In genomic region chr4:134342213-134342779, GRCm38 (mm10) we compare ENCODE assay signal across 19 mouse cellular contexts. TPM values are rescaled to one million over a fixed set of nuclear protein-coding genes. Genes with fewer than 3 reads are reported as not detected.
DNase-seq lines count a peak whose midpoint lies in the region; ATAC-seq lines count a peak whose summit lies in the region.
"Had no signal": no experiment of that assay in that cellular context is flagged by ENCODE, and none has a peak within 500 bp of the region (broad histone marks: within the 10 kb centered on the region; RNA-seq: fewer than 3 reads in every experiment).

No protein-coding gene starts in this region.

- H3K9ac ChIP-seq in midbrain, embryonic 11.5 days (ENCODE audit: low read length) = no peak overlapping the region
- H3K9ac ChIP-seq in midbrain, embryonic 15.5 days = no peak overlapping the region
- H3K9ac ChIP-seq in stomach, embryonic 16.5 days (ENCODE audit: low read length) = no peak overlapping the region; the same call in 1 of the 2 replicates

- H3K4me3 ChIP-seq in midbrain, embryonic 11.5 days (ENCODE audit: low read depth, low read length) = no peak overlapping the region
- no peak overlapping the region for H3K4me3 ChIP-seq in midbrain, embryonic 15.5 days
- H3K4me3 ChIP-seq in stomach, embryonic 16.5 days (replicated peaks; ENCODE audit: low read length) = peak overlapping the region; percentile 37; the same call in 1 of the 2 replicates

- H3K9me3 ChIP-seq in midbrain, embryonic 11.5 days (ENCODE audit: control insufficient read depth, low read length) = no peaks in the 10 kb centered on the region
- no peaks in the 10 kb centered on the region for H3K9me3 ChIP-seq in midbrain, embryonic 15.5 days
- H3K9me3 ChIP-seq in stomach, embryonic 16.5 days (replicated peaks; ENCODE audit: control insufficient read depth, low read length) = no peaks in the 10 kb centered on the region
- H3K9me3 ChIP-seq: midbrain, embryonic 13.5 days had no signal

- peaks cover 33% of the 10 kb centered on the region for H3K27me3 ChIP-seq in midbrain, embryonic 11.5 days (ENCODE audit: control insufficient read depth, insufficient read depth, low read length)
- peaks cover 45% of the 10 kb centered on the region for H3K27me3 ChIP-seq in midbrain, embryonic 15.5 days (replicated peaks)
- H3K27me3 ChIP-seq in stomach, embryonic 16.5 days (ENCODE audit: control insufficient read depth, insufficient read depth, low read length) = peaks cover 36% of the 10 kb centered on the region

- H3K4me1 ChIP-seq in midbrain, embryonic 11.5 days (ENCODE audit: control insufficient read depth, insufficient read depth, low read length) = peaks cover 7% of the 10 kb centered on the region
- H3K4me1 ChIP-seq in midbrain, embryonic 15.5 days = peaks cover 8% of the 10 kb centered on the region
- peaks cover 10% of the 10 kb centered on the region; the same call in 1 of the 2 replicates for H3K4me1 ChIP-seq in stomach, embryonic 16.5 days (ENCODE audit: control insufficient read depth, insufficient read depth, low read length)

- H3K4me2 ChIP-seq in midbrain, embryonic 11.5 days = no peak overlapping the region
- no peak overlapping the region for H3K4me2 ChIP-seq in midbrain, embryonic 15.5 days
- H3K4me2 ChIP-seq in stomach, embryonic 16.5 days (ENCODE audit: low read depth, low read length) = no peak overlapping the region

- ATAC-seq in midbrain, embryonic 11.5 days (ENCODE audit: low FRiP score) = no peak
- ATAC-seq in midbrain, embryonic 15.5 days (replicated peaks) = no peak
- peak; percentile 22 for ATAC-seq in granulocyte monocyte progenitor cell, adult 5-6 weeks (replicated peaks; ENCODE audit: poor library complexity, severe bottlenecking)
- no peak for ATAC-seq in stomach, embryonic 16.5 days (ENCODE audit: insufficient read depth, low FRiP score)
- ATAC-seq: forebrain, embryonic 16.5 days; midbrain, embryonic 13.5 days had no signal

- 49% methylated on average over 11 of the region's 11 CpGs for WGBS in midbrain, embryonic 11.5 days
- WGBS in midbrain, embryonic 15.5 days = 38% methylated on average over 11 of the region's 11 CpGs
- 39% methylated on average over 11 of the region's 11 CpGs for WGBS in stomach, embryonic 16.5 days

- H3K27ac ChIP-seq in midbrain, embryonic 11.5 days (ENCODE audit: low read depth, low read length) = no peak overlapping the region
- H3K27ac ChIP-seq in midbrain, embryonic 15.5 days = no peak overlapping the region
- H3K27ac ChIP-seq in stomach, embryonic 16.5 days (ENCODE audit: low read length) = no peak overlapping the region
- H3K27ac ChIP-seq: hindbrain, embryonic 10.5 days; layer of hippocampus, adult 2 months; midbrain, embryonic 13.5 days had no signal

- no peaks in the 10 kb centered on the region for H3K36me3 ChIP-seq in midbrain, embryonic 11.5 days (ENCODE audit: control insufficient read depth, insufficient read depth, low read length)
- no peaks in the 10 kb centered on the region for H3K36me3 ChIP-seq in midbrain, embryonic 15.5 days (replicated peaks)
- no peaks in the 10 kb centered on the region for H3K36me3 ChIP-seq in stomach, embryonic 16.5 days (ENCODE audit: control insufficient read depth, insufficient read depth, low read length)
- H3K36me3 ChIP-seq: hindbrain, embryonic 10.5 days; midbrain, embryonic 13.5 days had no signal

- DNase-seq in embryo, embryonic 10.5 days (ENCODE audit: low spot score) = peak; percentile 14
- no peak for DNase-seq in embryo, embryonic 10 days (ENCODE audit: low spot score)
- peak; percentile 86 for DNase-seq in midbrain, embryonic 11.5 days (ENCODE audit: low spot score, missing footprints)
- DNase-seq in right cerebral cortex, postnatal 10 days (ENCODE audit: low spot score in 2 of 2) = no peak
- DNase-seq in layer of hippocampus, adult 11-12 months (ENCODE audit: low spot score) = no peak
- DNase-seq: adrenal gland, adult 2 months; cerebellum, adult 11 months; gastrocnemius, postnatal 10 days; liver; lung, adult 18-20 months; lung, postnatal 4 days; thymus, adult 2 months had no signal

RNA-seq across cellular contexts. Expression of gene Slc30a2, which starts 0.7 kb away (rescaled TPM):
- not detected in 2 replicates for polyA plus RNA-seq in midbrain, embryonic 11.5 days (2014; fragmentation: Nextera tagmentation; extraction: Ambion mirVana)
- 0.22 and 0.23 TPM in 2 replicates for polyA plus RNA-seq in midbrain, embryonic 15.5 days (2015; fragmentation: Nextera tagmentation; extraction: Ambion mirVana)
- not detected in 2 replicates for total RNA-seq in granulocyte monocyte progenitor cell, adult 5-6 weeks (2014; fragmentation: Nextera tagmentation)
- total RNA-seq in granulocyte monocyte progenitor cell, adult 5-6 weeks (2017) = not detected in 2 replicates
- 0.91 and 1.1 TPM in 2 replicates for polyA plus RNA-seq in stomach, embryonic 16.5 days (2015; fragmentation: Nextera tagmentation; extraction: Ambion mirVana)
- total RNA-seq: layer of hippocampus, adult 2 months had no signal

RNA-seq across cellular contexts. Expression of gene Trim63, which starts 27.4 kb away (rescaled TPM):
- polyA plus RNA-seq in midbrain, embryonic 11.5 days (2014; fragmentation: Nextera tagmentation; extraction: Ambion mirVana) = 0.11 TPM in 1 of 2 replicates, not detected in the other
- polyA plus RNA-seq in midbrain, embryonic 15.5 days (2015; fragmentation: Nextera tagmentation; extraction: Ambion mirVana) = 0.40 and 0.91 TPM in 2 replicates
- not detected in 2 replicates for total RNA-seq in granulocyte monocyte progenitor cell, adult 5-6 weeks (2014; fragmentation: Nextera tagmentation)
- total RNA-seq in granulocyte monocyte progenitor cell, adult 5-6 weeks (2017) = not detected in 2 replicates
- 0.37 and 1.4 TPM in 2 replicates for polyA plus RNA-seq in stomach, embryonic 16.5 days (2015; fragmentation: Nextera tagmentation; extraction: Ambion mirVana)
- total RNA-seq: adrenal gland, adult 2 months; layer of hippocampus, adult 2 months had no signal

RNA-seq across cellular contexts. Expression of gene Extl1, which starts 41.4 kb away (rescaled TPM):
- 0.06 and 0.11 TPM in 2 replicates for polyA plus RNA-seq in midbrain, embryonic 11.5 days (2014; fragmentation: Nextera tagmentation; extraction: Ambion mirVana)
- polyA plus RNA-seq in midbrain, embryonic 15.5 days (2015; fragmentation: Nextera tagmentation; extraction: Ambion mirVana) = 0.59 and 0.62 TPM in 2 replicates
- not detected in 2 replicates for total RNA-seq in granulocyte monocyte progenitor cell, adult 5-6 weeks (2014; fragmentation: Nextera tagmentation)
- not detected in 2 replicates for total RNA-seq in granulocyte monocyte progenitor cell, adult 5-6 weeks (2017)
- polyA plus RNA-seq in stomach, embryonic 16.5 days (2015; fragmentation: Nextera tagmentation; extraction: Ambion mirVana) = 1.7 and 2.1 TPM in 2 replicates

RNA-seq across cellular contexts. Expression of gene Pafah2, which starts 53.8 kb away (rescaled TPM):
- polyA plus RNA-seq in midbrain, embryonic 11.5 days (2014; fragmentation: Nextera tagmentation; extraction: Ambion mirVana) = 8.8 and 10.0 TPM in 2 replicates
- polyA plus RNA-seq in midbrain, embryonic 15.5 days (2015; fragmentation: Nextera tagmentation; extraction: Ambion mirVana) = 7.7 and 8.0 TPM in 2 replicates
- total RNA-seq in granulocyte monocyte progenitor cell, adult 5-6 weeks (2014; fragmentation: Nextera tagmentation) = 10.5 and 22.1 TPM in 2 replicates
- 10.4 and 10.6 TPM in 2 replicates for total RNA-seq in granulocyte monocyte progenitor cell, adult 5-6 weeks (2017)
- 24.7 and 24.8 TPM in 2 replicates for polyA plus RNA-seq in stomach, embryonic 16.5 days (2015; fragmentation: Nextera tagmentation; extraction: Ambion mirVana)

RNA-seq across cellular contexts. Expression of gene Pdik1l, which starts 54.6 kb away (rescaled TPM):
- polyA plus RNA-seq in midbrain, embryonic 11.5 days (2014; fragmentation: Nextera tagmentation; extraction: Ambion mirVana) = 24.5 and 28.8 TPM in 2 replicates
- 42.2 and 44.7 TPM in 2 replicates for polyA plus RNA-seq in midbrain, embryonic 15.5 days (2015; fragmentation: Nextera tagmentation; extraction: Ambion mirVana)
- total RNA-seq in granulocyte monocyte progenitor cell, adult 5-6 weeks (2014; fragmentation: Nextera tagmentation) = 17.6 and 18.5 TPM in 2 replicates
- total RNA-seq in granulocyte monocyte progenitor cell, adult 5-6 weeks (2017) = 35.4 and 41.7 TPM in 2 replicates
- polyA plus RNA-seq in stomach, embryonic 16.5 days (2015; fragmentation: Nextera tagmentation; extraction: Ambion mirVana) = 17.7 and 19.0 TPM in 2 replicates

Comparison
In these comparisons a context has a peak if more than half of its experiments do, and no peak if none do; other contexts are left out.
1. DNase-seq: peak in embryo, embryonic 10.5 days (single experiment) and midbrain, embryonic 11.5 days (single experiment); none in embryo, embryonic 10 days (single experiment), right cerebral cortex, postnatal 10 days (0 of 2) and layer of hippocampus, adult 11-12 months (single experiment).